Mouse (Mus musculus) midbrain, embryonic 11.5 days (tissue): ENCODE data around the gene Pdzd4. TPM values are rescaled to one million over a fixed set of nuclear protein-coding genes. Genes with fewer than 3 reads are reported as not detected.

Experiments used
- ATAC-seq: fragments of 200-750 bp; cut with Nextera tagmentation; 2 replicates; pipeline ENCODE4 v1.8.0; 2017; ENCODE audit warnings: moderate TSS enrichment, moderate library complexity; ENCODE audit not compliant: low FRiP score
- DNase-seq: peaks from one replicate; pipeline ENCODE4 v3.0.0; 2015; ENCODE audit warnings: low spot score; ENCODE audit errors: missing footprints
- H3K27ac ChIP-seq: fragments of 300-500 bp; sonication (generic); 2 replicates; pipeline ENCODE4 v1.5.1; 2014; ENCODE audit warnings: low read depth, low read length
- H3K27me3 ChIP-seq: fragments of 300-500 bp; sonication (generic); 2 replicates; pipeline ENCODE4 v1.6.1; 2014; ENCODE audit warnings: mild to moderate bottlenecking, low read length, moderate library complexity, mixed read lengths; ENCODE audit not compliant: control insufficient read depth, insufficient read depth
- H3K36me3 ChIP-seq: fragments of 300-500 bp; sonication (generic); 2 replicates; pipeline ENCODE4 v1.6.1; 2014; ENCODE audit warnings: mild to moderate bottlenecking, low read length, moderate library complexity, mixed read lengths; ENCODE audit not compliant: control insufficient read depth, insufficient read depth
- H3K4me1 ChIP-seq: fragments of 300-500 bp; sonication (generic); 2 replicates; pipeline ENCODE4 v1.6.1; 2014; ENCODE audit warnings: low read length; ENCODE audit not compliant: control insufficient read depth, insufficient read depth
- H3K4me2 ChIP-seq: fragments of 300-500 bp; sonication (generic); 2 replicates; pipeline ENCODE4 v1.6.1; 2014; ENCODE audit warnings: mild to moderate bottlenecking, moderate library complexity
- H3K4me3 ChIP-seq: fragments of 300-500 bp; sonication (generic); 2 replicates; pipeline ENCODE4 v1.5.1; 2014; ENCODE audit warnings: low read depth, low read length
- H3K9ac ChIP-seq: fragments of 300-500 bp; sonication (generic); 2 replicates; pipeline ENCODE4 v1.6.1; 2014; ENCODE audit warnings: low read length
- H3K9me3 ChIP-seq: fragments of 300-500 bp; sonication (generic); 2 replicates; pipeline ENCODE4 v1.6.1; 2016; ENCODE audit warnings: low read length; ENCODE audit not compliant: control insufficient read depth
- WGBS: fragments of 180-500 bp; shearing (Covaris S2); extraction: QIAGEN DNeasy Blood & Tissue Kit; methylation state at CpG from one replicate; pipeline ENCODE4 v1.1.7; 2014; 5-methylcytosine and 5-hydroxymethylcytosine counted together
- polyA plus RNA-seq: library from polyadenylated mRNA; unstranded; fragments of >200 nt; fragmentation: Nextera tagmentation; extraction: Ambion mirVana; gene quantifications from 2 replicates; pipeline ENCODE4 v1.2.1, GENCODE M21; 2014

Pdzd4 gene
- 0.86 and 1.1 TPM in 2 replicates for polyA plus RNA-seq

DNA sequence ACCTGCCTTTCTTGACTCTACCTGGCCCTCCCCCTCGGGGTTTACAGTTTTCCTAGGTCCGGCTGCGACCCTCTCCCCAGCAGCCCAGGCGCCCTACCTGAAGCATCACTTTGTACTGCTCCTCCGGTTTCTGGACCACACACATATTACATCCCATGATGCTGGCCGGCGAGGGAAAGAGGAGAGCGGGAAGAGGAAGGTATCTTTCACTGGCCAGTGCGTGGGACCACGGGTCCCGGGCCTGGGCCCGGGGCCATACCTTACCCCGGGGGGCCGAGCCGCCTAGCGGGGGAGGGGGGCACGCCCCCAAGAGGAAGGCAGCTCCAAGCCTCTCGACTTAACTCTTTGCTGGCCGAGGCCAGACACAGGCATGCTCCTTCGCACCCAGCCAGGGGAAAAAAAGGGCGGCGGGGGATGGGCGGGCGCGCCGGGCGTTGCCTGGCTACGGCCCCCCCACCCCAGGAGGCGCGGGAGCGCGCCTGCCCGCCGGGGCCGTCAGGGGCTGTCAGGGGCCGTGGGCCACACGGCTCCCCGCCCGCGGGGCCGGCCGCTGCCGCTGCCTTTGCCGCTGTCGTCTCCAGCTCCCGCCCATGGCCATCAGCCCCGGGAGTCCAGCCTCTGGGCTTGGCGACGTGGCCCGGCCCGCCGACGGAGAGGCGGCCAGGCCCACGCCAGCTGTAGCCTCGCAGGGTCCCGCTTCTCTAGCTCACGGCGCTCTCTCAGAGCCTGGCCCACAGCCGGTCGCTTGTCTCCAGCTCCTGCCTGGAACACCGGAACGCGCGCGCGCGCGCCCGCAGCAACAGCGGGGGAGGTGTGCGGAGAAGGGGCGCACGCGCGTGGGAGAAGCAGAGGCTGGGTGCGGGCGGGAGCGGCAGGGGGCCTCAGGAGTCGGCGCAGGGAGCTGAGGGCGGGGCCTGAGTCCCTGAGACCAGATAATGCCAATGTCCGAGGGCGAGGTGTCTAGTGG is at the start of gene Pdzd4:
Pdzd4 (minus strand) TSS at position 785 of the 967 bp plus-strand sequence.
- Histone ChIP-seq H3K4me1 (0 out of 2 replicates have a peak, but pooled peaks cover 2% of the 10 kb centered on the region), H3K27me3 (no peaks in the 10 kb centered on the region), H3K36me3 (no peaks in the 10 kb centered on the region), H3K4me2 (peak within 1 kb of the TSS; percentile 64), H3K9ac (peak within 1 kb of the TSS; percentile 77), H3K27ac (peak within 1 kb of the TSS; percentile 54), H3K4me3 (peak within 1 kb of the TSS; percentile 58), H3K9me3 (no peaks in the 10 kb centered on the region)
- 11% methylated on average over 48 of the region's 84 CpGs for WGBS
- DNase-seq (peak; percentile 95), ATAC-seq (peak; percentile 85)

DNA sequence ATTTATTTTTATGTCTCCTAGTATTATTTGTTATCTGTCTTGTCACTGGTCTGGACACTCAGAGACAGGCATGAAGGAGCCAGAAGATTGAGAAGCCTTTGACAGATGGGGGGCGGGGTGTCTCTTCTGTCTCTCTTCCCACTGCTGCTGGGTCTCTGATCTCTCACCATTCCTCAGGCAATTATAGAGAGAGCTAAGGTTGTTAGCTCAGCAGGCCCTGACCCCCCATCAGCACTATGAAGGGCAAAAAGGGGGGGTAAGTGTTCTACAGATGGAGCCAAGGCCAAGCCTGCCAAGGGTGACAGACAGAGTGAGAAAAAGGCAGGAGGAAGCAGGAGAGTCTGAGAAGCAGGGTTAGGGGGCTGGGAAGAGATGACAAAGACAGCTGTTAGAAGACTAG is 47.2 kb upstream of the Pdzd4 start:
- H3K27me3 ChIP-seq, result no peaks in the 10 kb centered on the region
- no peaks in the 10 kb centered on the region for H3K36me3 ChIP-seq
- no peak for DNase-seq
- no peak overlapping the region for H3K4me3 ChIP-seq
- H3K4me2 ChIP-seq, result no peak overlapping the region
- H3K27ac ChIP-seq, result no peak overlapping the region
- H3K4me1 ChIP-seq, result 0 out of 2 replicates have a peak, but pooled peaks cover 3% of the 10 kb centered on the region
- no peak for ATAC-seq
- 71% methylated on average over 1 of the region's 1 CpGs for WGBS
- H3K9me3 ChIP-seq, result no peaks in the 10 kb centered on the region
- H3K9ac ChIP-seq, result no peak overlapping the region

DNA sequence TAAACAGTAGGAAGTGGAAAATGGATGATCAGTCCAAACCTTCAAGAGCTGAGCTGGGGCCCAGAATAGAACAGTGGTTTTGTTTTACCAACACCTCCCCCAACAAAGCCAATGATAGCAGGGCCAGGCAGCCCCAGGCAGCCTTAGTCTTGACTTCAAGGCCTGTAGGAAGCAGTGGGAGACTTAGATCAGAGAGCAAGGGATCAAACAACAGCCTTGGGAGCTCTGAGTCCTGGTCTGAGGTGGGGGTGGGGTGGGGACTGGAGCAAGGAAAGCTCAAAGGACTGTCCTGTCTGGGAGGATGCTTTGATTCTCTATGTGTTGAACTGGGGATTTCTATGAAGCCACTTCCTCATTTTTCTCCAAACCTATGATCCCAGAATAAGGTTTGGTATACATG is 46.7 kb upstream of the Pdzd4 start:
- 0 out of 2 replicates have a peak, but pooled peaks cover 3% of the 10 kb centered on the region for H3K4me1 ChIP-seq
- DNase-seq (no peak), ATAC-seq (no peak)
- H3K36me3 ChIP-seq, result no peaks in the 10 kb centered on the region
- H3K27ac ChIP-seq, result no peak overlapping the region
- H3K4me2 ChIP-seq, result no peak overlapping the region
- H3K27me3 ChIP-seq, result no peaks in the 10 kb centered on the region
- no peak overlapping the region for H3K4me3 ChIP-seq
- no peaks in the 10 kb centered on the region for H3K9me3 ChIP-seq
- H3K9ac ChIP-seq, result no peak overlapping the region

DNA sequence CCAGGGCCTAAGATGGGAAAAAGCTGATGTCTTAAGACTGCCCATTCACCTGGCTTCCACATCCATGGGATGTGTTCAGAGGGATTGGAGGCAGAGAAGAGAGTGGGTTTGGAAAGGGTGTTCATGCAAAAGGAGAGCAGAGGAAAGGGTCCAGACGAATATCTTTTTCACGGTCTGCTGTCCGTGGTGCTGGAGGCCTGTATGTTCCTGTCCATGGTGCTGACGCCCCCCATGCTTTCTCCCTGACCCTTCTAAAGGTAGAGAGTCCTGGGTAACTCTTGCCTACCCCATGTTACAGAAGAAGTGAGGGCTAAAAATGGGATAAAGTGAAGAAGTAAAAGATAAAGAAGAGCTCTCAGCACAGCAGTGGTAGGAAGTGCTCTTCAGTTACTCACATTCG is 44.6 kb upstream of the Pdzd4 start:
- 12% methylated on average over 5 of the region's 5 CpGs for WGBS
- H3K4me3 ChIP-seq, result no peak overlapping the region
- H3K27me3 ChIP-seq, result no peaks in the 10 kb centered on the region
- no peak overlapping the region for H3K9ac ChIP-seq
- ATAC-seq (no peak), DNase-seq (peak; percentile 87)
- H3K4me2 ChIP-seq, result no peak overlapping the region
- H3K9me3 ChIP-seq, result no peaks in the 10 kb centered on the region
- H3K4me1 ChIP-seq, result peaks cover 9% of the 10 kb centered on the region
- H3K36me3 ChIP-seq, result no peaks in the 10 kb centered on the region
- no peak overlapping the region for H3K27ac ChIP-seq

DNA sequence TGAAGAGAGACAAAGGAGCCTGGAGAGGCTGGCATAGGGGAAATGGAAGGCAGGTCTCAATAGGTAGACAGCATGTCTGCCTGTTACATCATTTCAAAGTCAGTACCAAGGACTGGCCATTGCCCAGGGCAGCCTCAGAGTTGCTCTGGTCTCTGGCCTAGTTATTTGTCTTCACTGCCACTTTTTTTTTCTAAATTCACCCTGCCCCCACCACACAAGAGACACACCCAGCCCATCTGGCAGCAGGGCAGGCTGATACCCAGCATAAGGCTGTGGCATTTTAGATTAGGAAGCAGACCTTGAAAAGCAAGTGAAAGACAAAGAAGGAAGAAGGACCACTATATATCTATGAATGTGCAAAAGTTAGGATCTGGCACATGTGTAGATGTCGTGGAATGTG is 43.1 kb upstream of the Pdzd4 start:
- ATAC-seq (no peak), DNase-seq (no peak)
- H3K27me3 ChIP-seq, result no peaks in the 10 kb centered on the region
- H3K4me1 ChIP-seq, result peaks cover 9% of the 10 kb centered on the region
- H3K9ac ChIP-seq, result no peak overlapping the region
- H3K9me3 ChIP-seq, result no peaks in the 10 kb centered on the region
- no peak overlapping the region for H3K4me2 ChIP-seq
- no peak overlapping the region for H3K4me3 ChIP-seq
- 80% methylated on average over 1 of the region's 1 CpGs for WGBS
- H3K36me3 ChIP-seq, result no peaks in the 10 kb centered on the region
- H3K27ac ChIP-seq, result peak overlapping the region; percentile 22; the same call in 1 of the 2 replicates

DNA sequence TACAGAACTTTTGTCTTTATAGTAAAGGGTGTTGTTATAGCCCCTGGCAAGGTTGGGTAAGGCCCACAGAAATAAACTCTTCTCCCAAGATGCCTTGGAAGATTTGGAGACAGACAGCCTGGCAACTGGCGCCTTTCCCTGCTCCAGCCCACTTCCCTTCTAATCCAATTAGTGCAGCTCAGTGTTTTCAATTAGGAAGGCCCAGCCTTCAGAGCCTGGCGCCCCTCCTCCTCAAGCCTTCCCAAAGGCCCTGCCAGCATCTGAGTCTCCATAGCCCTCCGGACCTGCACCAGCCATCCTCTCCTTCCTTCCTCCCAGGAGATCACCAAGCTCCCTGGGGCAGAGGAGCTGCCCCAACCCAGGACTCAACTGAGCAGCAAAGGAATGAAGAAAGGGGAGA is 42.5 kb upstream of the Pdzd4 start:
- Histone ChIP-seq H3K9me3 (no peaks in the 10 kb centered on the region), H3K36me3 (no peaks in the 10 kb centered on the region), H3K4me3 (no peak overlapping the region), H3K9ac (no peak overlapping the region), H3K27ac (peak overlapping the region; percentile 22; the same call in 1 of the 2 replicates), H3K4me1 (peaks cover 9% of the 10 kb centered on the region), H3K4me2 (no peak overlapping the region), H3K27me3 (no peaks in the 10 kb centered on the region)
- 26% methylated on average over 3 of the region's 3 CpGs for whole genome bisulfite sequencing
- ATAC-seq, result 0 out of 2 replicates have a peak, but pooled peaks have one; percentile 22
- no peak for DNase-seq

DNA sequence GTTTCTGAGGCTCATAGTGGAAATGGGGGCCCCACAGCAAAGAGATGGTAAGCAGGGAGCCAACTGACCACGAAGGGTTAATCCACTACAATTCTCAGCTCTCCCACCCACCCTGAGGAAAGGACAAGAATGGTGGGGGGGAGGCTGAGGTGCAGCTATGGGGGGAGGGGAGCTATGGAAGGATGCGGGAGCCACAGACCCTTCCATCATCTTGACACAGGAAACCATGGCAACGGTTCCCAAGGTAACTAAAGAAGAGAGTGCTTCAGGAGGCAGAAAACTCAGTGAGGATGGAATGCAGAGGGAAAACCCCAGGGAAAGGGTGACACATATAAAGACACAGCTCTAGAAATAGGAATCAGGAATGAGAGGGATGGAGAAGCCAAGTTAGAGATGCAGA is 39.9 kb upstream of the Pdzd4 start:
- Histone ChIP-seq H3K27me3 (no peaks in the 10 kb centered on the region), H3K27ac (no peak overlapping the region), H3K4me3 (no peak overlapping the region), H3K4me1 (peaks cover 9% of the 10 kb centered on the region), H3K4me2 (no peak overlapping the region), H3K36me3 (no peaks in the 10 kb centered on the region), H3K9me3 (no peaks in the 10 kb centered on the region), H3K9ac (no peak overlapping the region)
- 47% methylated on average over 3 of the region's 3 CpGs for WGBS
- DNase-seq (peak; percentile 85), ATAC-seq (peak; percentile 84)

DNA sequence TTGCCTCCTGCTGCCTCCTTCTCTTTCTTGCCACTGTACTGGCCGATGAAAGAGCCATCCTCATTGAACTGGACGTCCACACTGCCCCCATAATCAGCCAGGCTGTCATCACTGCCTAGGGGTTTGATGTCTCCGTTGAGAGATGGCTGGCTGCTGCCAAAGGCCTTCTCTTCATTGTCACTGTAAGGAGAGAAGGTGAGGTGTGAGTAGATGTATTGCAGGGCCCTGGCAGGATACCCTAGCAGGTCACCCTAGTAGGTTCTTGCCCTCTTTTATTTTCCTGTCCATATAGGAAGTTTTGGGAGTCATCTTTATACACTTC is 30.3 kb upstream of the Pdzd4 start:
- WGBS, result 68% methylated on average over 3 of the region's 3 CpGs
- no peaks in the 10 kb centered on the region for H3K27me3 ChIP-seq
- no peak overlapping the region for H3K27ac ChIP-seq
- H3K36me3 ChIP-seq, result no peaks in the 10 kb centered on the region
- H3K9me3 ChIP-seq, result no peaks in the 10 kb centered on the region
- DNase-seq (no peak), ATAC-seq (no peak)
- H3K9ac ChIP-seq, result no peak overlapping the region
- H3K4me2 ChIP-seq, result no peak overlapping the region
- no peak overlapping the region for H3K4me3 ChIP-seq
- H3K4me1 ChIP-seq, result no peaks in the 10 kb centered on the region

DNA sequence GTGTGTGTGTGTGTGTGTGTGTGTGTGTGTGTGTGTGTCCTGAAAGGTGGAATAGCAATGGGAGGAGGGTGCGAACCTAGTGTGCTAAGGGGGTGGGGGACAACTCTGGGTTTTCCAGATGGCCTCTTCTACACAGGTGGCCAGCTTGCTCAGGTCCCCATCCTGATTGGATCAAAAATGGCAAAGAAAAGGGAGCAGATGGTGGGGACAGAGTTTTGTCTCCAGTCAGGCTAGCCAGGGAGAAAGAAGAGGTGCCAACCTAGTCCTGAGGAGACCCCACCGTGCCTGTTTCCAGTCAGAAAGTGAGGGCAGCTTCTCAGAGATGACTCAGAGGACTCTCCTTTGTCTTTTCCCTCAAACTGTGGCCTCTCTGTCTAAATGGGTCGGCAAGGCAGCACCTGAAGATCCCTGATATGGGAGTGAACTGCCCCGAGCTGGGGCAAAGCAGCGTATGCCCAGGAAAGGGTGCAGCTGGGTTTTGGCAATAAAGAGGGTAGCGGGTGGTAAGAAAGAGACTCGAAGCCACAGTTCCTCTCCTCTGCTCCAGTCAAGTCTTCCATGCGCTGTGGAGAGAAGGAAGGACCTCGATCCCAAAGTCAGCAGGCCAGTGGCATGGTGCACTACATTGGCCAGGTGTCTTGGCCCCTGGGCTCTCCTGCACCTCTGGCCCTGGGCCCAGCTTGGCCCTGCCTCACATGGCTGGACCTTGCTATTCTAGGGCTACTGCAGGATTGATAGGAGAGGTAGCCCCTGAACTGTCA is 29.7 kb upstream of the Pdzd4 start:
- no peak overlapping the region for H3K4me3 ChIP-seq
- no peak overlapping the region for H3K9ac ChIP-seq
- no peaks in the 10 kb centered on the region for H3K36me3 ChIP-seq
- ATAC-seq (no peak), DNase-seq (no peak)
- H3K9me3 ChIP-seq, result no peaks in the 10 kb centered on the region
- no peaks in the 10 kb centered on the region for H3K4me1 ChIP-seq
- H3K4me2 ChIP-seq, result no peak overlapping the region
- no peaks in the 10 kb centered on the region for H3K27me3 ChIP-seq
- 87% methylated on average over 9 of the region's 9 CpGs for whole genome bisulfite sequencing
- H3K27ac ChIP-seq, result no peak overlapping the region
